Mouse (Mus musculus): ENCODE measurements around the gene Fam131b.

The Fam131b gene

DNA sequence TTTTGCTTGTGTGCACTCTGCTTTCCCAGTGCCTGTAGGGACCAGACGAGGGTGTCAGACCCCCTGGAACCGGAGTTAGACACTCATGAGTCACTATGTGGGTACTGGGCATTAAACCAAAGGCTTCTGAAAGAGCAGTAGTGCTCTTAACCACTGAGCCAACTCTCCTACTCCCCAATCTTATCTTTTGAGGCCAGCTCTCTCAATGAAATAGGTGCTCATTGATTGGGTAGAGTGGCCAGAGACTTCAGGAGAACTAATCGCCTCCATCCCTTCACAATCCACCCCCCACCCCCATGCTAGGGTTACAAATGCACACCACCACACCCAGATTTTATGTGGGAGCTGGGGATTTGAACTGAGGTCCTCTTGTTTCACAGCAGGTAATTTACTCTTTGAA lies 4.3 kb upstream of the Fam131b start:
- in situ Hi-C loops (cut with MboI, MseI), result no loop called here

DNA sequence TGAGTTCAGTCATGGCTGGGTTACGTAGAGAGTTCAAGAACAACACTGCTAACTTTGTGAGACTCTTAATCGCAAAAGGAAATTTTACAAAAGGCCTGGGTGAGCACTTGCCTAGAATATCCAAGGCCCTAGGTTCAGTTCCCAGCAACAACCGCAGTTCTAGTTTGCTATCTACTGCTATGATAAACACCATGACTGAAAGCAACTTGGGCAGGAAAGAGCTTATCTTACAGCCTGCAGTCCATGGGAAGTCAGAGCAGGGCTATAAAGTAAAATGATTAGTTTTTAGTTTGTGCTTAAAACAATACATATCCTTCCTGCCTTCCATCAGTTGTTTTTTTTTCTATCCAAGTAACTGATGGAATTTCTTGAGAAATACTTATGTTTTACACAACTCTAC lies 2.1 kb upstream of the Fam131b start:
- in situ Hi-C loops (cut with MboI, MseI), result no loop called here

DNA sequence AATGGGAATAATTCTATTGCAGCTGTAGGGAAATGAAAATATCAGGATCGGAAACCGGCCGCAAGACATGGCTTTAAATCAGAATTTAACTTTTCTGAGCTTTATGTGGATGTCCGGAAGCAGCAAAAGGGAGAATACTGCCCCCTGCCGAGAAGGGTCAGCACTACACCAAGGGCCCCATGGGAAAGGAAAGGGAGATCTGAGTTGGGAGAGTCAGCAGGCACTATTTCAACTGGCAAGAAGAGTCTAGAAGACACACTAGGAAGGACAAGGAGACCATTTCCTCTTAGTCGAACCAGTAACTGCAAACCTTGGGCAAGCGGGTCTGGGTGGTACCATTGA lies 796 bp upstream of the Fam131b start:
- in situ Hi-C loops (cut with MboI, MseI), result no loop called here

DNA sequence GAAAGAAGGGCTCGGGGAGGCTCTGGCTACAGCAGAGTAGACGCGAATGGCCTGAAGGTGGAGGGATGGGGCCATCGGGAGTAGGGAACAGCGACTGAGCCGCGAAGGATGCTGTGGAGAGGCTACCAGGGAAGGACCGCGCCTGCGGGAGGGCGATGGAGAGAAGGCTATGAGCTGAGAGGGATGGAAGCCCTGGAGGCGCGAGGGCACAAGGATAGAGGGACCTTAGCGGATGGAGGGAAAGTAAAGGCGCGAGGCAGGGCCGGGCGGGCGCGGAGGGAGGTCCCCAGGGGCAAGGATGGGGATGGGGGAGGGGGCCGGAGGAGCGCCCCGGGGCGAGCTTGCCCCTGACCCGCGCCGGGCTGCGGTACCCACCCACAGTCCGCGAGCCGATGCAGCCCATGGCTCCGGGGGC lies 369 bp downstream of the Fam131b start:
- in situ Hi-C loops (cut with MboI, MseI), result loop anchor here (5.0 kb wide), 1 partner anchor 77 kb away; the partner anchor contains the start of gene Gstk1

DNA sequence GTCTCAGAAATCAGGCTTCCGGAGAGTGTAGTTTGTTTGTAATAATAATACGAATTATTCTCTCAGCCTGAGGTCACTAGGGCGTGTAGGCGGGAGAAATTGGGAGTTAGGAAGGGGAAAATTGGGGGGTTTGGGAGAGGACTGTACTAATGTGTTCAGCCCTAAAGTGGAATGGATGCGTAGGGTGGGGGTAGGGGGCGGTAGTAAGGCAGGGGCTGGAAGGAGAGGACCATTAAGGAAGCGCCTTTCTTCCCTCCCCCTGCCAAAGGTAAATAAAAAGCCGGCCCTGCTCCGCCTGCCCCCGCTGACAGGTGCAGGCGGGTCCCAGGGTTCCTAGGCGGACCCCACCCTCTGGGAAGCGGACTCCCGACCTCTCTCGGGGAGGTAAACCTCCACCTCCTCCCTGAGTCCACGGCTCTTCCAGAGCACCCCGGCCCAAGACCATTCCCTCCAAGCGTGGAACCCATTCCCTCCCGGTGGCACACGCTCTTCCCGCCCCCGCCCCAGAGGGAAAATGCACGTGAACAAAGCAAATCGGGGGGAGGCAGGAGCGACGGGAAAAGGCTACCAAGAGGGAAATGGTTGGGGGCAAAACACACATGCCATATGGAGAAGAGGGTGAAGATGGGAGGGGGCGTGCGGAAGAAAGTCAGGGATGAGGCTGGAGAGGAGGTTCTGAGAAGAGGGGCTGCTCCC lies 924 bp downstream of the Fam131b start:
- in situ Hi-C loops (cut with MboI, MseI), result loop anchor here (5.0 kb wide), 1 partner anchor 76 kb away; the partner anchor contains the start of gene Gstk1

DNA sequence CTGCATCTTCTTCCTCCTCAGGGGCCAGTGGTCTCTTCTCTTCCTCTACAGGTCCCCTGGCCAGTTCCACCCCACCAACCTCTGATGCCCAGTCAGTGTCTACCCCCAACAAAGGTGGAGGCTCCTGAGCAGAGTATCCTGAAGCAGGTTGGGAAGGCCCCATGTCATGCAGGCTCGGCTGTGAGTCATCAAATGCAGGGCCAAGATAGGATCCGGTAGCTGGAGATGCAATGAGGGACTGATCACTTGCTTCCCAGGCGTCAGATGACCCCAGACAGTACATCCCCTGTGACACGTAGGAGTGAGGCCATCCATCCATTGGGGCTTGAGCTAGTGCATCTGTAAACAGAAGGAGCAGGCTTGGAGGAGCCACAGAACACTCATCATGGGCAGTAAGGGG lies 6.2 kb downstream of the Fam131b start:
- in situ Hi-C loops (cut with MboI, MseI), result loop anchor here (10.0 kb wide), 1 partner anchor 267 kb away; no protein-coding TSS in a partner anchor

DNA sequence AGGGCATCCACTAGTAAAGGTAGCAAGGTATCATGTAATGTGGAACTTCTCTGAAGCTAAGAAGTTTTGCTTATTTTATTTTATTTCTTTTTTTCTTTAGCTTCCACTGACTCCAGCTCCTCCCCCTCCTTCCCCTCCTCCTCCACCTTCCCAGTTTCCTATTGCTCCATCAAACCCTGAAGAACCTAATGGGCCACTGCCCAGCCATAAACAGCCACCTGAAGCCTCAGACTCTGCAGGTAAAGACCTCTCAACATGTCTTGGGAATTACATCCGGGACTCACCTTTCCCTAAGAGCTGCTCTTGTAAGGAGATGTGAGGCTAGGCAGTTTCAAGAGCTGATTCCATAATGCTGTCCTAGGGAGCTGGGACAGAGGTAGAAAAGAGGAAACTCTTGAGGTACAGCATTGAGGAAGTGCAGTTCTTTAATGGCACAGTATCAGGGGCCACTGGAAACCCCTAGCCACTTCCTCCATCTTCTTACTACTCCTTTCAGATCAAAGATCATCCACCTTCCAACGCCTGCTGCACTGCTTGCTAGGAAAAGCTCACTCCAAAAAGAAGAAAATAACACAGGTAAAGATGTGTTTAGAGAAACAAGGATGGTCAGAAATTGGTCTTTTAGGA lies 13.9 kb downstream of the Fam131b start:
- in situ Hi-C loops (cut with MboI, MseI), result loop anchor here (10.0 kb wide), 1 partner anchor 274 kb away; no protein-coding TSS in a partner anchor

DNA sequence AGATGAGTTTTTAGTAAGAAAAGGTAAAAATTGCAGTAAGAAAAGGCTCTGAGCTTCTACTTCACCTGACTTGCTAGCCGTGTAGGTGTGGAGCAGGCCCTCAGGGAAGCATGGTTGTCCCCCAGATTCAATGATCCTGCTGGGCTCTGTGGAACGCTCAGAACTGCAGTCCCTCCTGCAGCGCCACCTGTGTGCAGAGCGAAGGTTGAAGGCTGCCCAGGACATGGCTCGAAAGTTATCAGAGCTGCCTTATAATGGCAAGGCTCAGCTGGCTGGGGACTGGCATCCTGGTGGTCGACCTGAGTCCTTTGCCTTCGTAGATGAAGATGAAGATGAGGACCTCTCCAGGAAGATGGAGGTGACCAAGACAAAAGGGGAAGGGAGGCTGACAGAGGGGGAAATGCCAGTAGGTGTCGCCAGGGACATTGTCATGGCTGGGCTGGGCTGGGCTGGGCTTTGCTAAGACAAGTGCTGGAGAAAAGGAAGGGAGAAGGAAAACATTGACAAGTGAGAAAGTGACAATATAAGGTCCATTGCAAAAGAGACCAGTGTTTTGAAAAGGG lies 14.5 kb downstream of the Fam131b start:
- in situ Hi-C loops (cut with MboI, MseI), result loop anchor here (10.0 kb wide), 1 partner anchor 275 kb away; no protein-coding TSS in a partner anchor

DNA sequence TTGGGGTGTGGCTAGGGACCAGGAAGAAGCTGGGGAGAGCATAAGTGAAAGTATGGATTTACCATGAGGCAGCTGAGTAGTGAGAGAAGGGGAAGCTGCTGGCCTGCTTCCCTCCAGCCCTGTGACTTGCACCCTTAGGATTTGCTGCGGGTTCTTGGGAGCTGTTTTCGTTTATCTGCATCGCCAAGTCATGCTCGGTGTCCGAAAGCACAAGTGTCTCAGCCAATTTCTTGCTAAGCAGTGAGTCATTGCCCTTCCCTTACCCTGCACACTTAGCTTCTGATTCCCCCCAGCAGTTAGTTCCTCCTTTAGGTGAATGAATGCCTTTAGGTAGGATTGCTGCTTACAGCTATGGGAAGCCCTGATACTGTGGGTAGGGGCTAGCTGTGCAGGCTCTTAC lies 25.1 kb downstream of the Fam131b start:
- in situ Hi-C loops (cut with MboI, MseI), result no loop called here

DNA sequence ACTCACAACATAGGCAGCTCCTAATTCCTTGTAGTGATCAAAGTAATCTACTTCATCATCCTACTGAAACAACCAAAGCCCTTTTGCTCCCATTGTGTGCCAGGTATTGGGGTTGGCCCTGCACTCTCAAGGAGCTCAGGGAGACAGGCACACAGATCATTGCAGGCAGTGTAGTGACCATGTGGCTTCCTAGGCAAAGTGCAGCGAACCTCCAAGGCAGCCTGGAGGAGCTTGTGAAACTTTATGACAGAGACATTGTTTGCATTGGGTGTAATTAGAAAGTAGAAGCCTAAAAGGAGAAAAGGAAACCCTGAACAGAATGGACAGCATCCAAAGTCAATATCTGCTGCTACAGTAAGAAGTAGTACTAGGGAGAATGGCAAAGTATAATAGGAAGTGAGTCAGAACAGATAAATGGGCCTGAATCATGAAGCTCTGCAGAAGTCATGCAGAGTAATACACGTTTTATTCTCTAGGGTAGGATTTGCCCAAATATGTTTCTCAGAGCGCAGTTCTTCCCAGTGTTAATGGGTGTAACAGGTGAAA lies 28.8 kb downstream of the Fam131b start:
- in situ Hi-C loops (cut with MboI, MseI), result no loop called here

DNA sequence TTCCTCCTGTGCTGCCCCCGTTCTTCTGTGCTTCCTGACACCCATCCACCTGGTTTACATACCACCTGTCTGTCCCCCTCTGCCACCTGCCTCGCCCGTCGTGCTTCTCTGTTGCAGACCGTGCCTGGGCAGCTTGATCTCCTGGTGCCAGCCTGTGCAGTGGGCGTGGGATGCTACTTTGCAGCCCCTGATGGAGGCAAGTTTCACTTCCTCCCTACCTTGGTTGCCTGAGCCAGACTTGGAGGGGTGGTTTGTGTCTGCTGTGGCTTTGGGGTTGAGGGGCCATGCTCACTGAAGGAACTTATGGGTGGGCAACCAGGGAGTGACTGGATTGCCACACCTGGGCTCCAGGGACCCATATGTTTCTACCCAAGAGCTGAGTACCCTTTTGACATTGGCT lies 31.1 kb downstream of the Fam131b start:
- in situ Hi-C loops (cut with MboI, MseI), result no loop called here

DNA sequence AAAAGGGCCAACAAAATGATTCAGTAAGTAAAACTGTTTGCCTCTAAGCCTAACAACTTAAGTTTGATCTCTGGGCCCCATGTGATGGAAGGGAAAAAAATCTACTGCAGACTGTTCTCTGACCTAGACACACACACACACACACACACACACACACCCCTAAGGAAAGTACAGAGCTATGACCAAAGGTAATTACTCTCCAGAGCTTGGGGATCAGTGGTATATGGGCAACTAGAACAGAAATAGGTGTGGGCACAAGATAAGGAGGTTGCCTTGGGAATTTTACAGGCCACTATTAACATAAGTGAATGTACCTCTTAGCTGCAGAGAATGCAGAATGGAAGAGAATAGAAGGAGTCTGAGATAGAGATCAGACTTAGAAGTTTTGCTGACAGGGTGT lies 36.9 kb downstream of the Fam131b start:
- in situ Hi-C loops (cut with MboI, MseI), result no loop called here

DNA sequence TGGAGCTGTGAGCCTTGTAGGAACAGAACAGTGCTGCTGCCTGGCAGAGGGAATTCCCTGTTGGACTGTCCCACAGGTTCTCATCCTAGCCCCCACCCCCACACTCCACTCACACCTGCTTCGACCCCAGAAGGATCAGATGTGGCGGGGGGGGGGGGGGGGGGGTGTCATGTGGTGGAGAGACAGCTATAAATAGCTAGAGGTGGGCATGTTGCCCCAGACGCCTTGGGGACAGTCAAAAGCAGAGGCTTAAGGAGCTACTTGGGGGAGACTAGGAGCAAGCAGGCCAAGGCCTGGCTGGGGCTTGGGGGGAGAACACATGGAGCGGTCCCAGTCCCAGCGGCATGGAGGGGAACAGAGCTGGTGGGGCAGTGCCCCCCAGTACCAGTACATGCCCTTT lies 38.0 kb downstream of the Fam131b start, which contains the start of gene Clcn1:
Gene Clcn1 (plus strand): TSS at position 238 of the 400 bp plus-strand sequence.
- in situ Hi-C loops (cut with MboI, MseI), result no loop called here

DNA sequence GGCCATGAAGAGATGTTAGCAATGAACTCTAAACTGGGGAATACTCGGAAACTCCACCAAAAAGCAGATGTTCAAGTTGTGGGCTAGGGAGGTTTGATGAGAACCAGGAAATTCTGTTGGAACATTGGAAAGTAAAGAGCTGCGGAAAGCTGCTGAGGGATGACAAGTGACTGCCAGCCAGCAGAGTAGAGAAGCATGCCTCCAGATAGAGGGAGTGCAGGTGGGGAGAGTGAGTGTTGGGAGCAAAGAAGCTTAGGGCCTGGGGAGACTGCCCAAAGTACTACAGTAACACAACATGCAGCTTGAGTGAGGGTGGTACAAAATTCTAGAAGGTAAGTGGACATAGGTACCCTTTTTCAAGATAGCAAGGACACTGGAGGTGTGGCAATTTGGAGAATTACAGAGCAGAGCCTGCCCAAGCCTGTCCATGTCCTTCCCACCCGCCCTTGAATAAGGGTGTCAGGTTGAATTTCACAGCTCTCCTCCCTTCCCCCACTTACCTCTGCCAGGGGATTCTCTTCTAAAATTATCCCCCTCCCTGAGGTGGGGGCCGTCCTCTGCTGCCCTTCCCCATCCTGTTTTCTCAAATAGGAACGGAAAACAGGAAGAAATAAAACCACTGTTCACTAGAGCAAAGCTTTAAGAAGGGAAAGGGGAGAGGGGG lies 41.4 kb downstream of the Fam131b start:
- in situ Hi-C loops (cut with MboI, MseI), result no loop called here

DNA sequence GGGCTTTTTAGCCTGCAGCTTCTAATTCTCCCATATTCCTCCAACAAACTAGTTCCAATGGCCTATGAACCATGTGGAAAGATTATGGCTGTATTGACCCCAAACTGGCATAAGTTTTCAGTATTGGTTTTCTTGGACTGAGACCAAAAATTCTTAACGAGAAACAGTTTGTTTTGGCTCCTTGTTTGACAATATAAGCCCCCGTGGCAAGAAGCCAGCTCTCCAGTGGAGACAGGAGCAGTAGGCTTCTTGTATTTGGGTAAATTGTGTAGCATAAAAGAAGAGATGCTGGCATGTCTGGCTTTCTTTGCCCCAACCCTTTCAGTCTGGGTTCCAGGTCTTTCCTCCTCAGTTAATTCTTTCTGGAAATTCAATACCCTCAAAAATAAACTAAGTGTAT lies 48.3 kb downstream of the Fam131b start:
- in situ Hi-C loops (cut with MboI, MseI), result no loop called here

DNA sequence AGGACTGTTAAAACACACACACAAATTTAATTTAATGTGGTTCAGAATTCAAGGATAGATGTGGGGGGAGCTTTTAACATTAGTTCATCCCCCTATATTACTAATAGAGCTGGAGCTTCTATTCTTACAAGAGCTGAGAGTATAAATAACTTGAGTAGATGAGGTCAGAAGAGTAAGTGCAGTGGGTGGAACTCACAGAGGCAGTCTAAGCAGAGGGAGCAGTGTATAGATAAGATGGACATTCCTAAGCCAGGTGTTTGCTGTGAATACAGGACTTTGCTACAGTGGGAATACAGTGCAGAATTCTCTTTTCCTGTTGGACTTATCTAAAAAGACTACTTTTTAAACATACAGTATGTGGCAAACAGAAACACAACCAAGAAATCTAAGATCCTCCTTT lies 53.6 kb downstream of the Fam131b start:
- in situ Hi-C loops (cut with MboI, MseI), result no loop called here

DNA sequence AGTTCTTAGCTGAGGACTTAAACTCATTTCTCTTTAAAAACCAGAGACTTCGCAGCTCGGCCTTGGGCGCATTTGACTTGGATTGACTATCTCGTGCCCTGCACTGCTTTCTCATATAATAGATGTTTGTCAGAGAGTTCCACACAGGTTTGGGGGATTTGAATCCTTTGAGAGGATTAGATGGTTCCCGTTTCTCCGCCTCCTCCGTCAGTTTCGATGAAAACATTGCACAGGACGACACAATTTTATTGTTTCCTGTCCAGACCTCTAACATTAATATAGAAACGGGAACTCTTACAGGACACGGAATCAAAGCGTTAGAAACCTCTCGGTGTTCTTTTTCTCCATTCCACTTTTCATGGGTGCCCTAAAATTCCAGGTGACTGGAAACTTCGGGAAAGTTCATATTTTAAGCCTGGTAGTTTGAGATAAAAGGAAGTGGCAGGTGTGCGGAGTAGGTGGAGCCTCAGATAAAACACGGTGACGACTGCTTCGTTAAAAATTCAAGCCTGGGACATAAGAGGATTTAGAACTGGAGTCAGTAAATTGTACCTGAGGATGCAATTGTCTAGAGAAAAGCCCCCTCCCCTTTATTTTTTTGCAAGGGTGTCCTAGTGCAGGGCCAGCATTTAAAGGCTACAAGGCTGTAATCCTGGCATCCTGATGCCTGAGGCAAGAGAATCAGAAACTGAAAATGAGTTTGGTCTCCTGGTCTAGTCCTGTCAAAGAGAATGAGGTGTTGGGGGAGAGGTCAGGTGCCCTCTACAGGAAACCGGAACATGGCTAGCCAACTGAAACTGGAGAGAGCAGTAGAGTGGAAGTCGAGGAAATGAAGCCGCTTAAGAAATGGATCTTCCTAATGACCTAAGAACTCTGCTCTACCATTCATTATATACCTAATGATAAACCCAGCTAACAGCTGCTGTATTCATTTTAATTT lies 58.8 kb downstream of the Fam131b start:
- in situ Hi-C loops (cut with MboI, MseI), result no loop called here
